Comparison of ENCODE assay signal across 15 mouse cellular contexts in the genomic region with DNA sequence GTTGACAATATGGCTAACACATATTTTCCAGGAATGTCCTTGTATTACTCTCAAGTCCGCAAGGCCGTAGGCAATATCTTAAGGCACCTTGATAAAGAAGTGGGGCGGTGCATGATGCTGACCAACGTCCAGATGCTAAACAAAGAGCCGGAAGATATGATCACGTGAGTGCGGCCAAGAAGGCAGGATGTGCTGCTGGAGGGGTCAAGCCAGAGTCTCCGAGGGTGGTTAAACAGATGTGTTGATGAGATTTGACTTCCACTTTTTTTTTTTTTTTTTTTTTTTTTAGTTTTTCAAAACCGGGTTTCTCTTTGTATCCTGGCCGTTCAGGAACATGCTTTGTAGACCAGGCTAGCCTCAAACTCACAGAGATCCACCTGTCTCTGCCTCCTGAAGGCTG.
"Had no signal": no experiment of that assay in that cellular context is flagged by ENCODE, and none has a peak within 500 bp of the region (broad histone marks: within the 10 kb centered on the region; RNA-seq: fewer than 3 reads in every experiment).

No protein-coding gene starts in this region.

- H3K27me3 ChIP-seq: neural tube, embryonic 13.5 days; neural tube, embryonic 15.5 days; stomach, embryonic 15.5 days had no signal

- DNase-seq: retina, postnatal 1 day; right cerebral cortex, adult 18-20 months; right cerebral cortex, postnatal 14 days; right cerebral cortex, postnatal 25 days; spleen, adult 18-20 months; thymus, adult 18-20 months; thymus, adult 2 months; thymus, postnatal 14 days; thymus, postnatal 25 days; thymus, postnatal 36 days; thymus, postnatal 4 days had no signal

- H3K9ac ChIP-seq: neural tube, embryonic 13.5 days; neural tube, embryonic 15.5 days; stomach, embryonic 15.5 days had no signal

- H3K27ac ChIP-seq: neural tube, embryonic 13.5 days; neural tube, embryonic 15.5 days; stomach, embryonic 15.5 days; stomach, postnatal 0 days had no signal

- H3K36me3 ChIP-seq: stomach, embryonic 15.5 days had no signal

- H3K4me3 ChIP-seq: neural tube, embryonic 13.5 days; neural tube, embryonic 15.5 days; stomach, embryonic 15.5 days had no signal

- H3K9me3 ChIP-seq: neural tube, embryonic 13.5 days; neural tube, embryonic 15.5 days; stomach, embryonic 15.5 days had no signal

- H3K4me1 ChIP-seq: neural tube, embryonic 13.5 days; neural tube, embryonic 15.5 days had no signal

- H3K4me2 ChIP-seq: neural tube, embryonic 13.5 days; neural tube, embryonic 15.5 days; stomach, embryonic 15.5 days had no signal
